Mouse (Mus musculus) liver, embryonic 12.5 days (tissue): ENCODE measurements around the gene Srp9. TPM values are rescaled to one million over a fixed set of nuclear protein-coding genes. Genes with fewer than 3 reads are reported as not detected.
A peak's percentile ranks its signal among the peaks of the same experiment; 100 is the strongest.

ENCODE experiments used
- ATAC-seq: fragments of 200-750 bp; cut with Nextera tagmentation; 2 replicates; pipeline ENCODE4 v1.8.0; 2017; ENCODE audit warnings: moderate number of reproducible peaks, mild to moderate bottlenecking, moderate library complexity
- H3K27ac ChIP-seq: fragments of 300-500 bp; sonication (generic); 2 replicates; pipeline ENCODE4 v1.5.1; 2016; ENCODE audit warnings: mild to moderate bottlenecking
- H3K27me3 ChIP-seq: fragments of 300-500 bp; sonication (generic); replicated peaks from 2 replicates; pipeline ENCODE4 v1.6.1; 2016; ENCODE audit warnings: mild to moderate bottlenecking, moderate library complexity
- H3K36me3 ChIP-seq: fragments of 300-500 bp; sonication (generic); 2 replicates; pipeline ENCODE4 v1.6.1; 2016; ENCODE audit warnings: mild to moderate bottlenecking, moderate library complexity
- H3K4me1 ChIP-seq: fragments of 300-500 bp; sonication (generic); 2 replicates; pipeline ENCODE4 v1.6.1; 2016
- H3K4me2 ChIP-seq: fragments of 300-500 bp; sonication (generic); 2 replicates; pipeline ENCODE4 v1.6.1; 2016; ENCODE audit warnings: mild to moderate bottlenecking, moderate library complexity
- H3K4me3 ChIP-seq: fragments of 300-500 bp; sonication (generic); 2 replicates; pipeline ENCODE4 v1.5.1; 2016; ENCODE audit warnings: mild to moderate bottlenecking, moderate library complexity
- H3K9ac ChIP-seq: fragments of 300-500 bp; sonication (generic); 2 replicates; pipeline ENCODE4 v1.6.1; 2016; ENCODE audit warnings: mild to moderate bottlenecking, moderate library complexity
- H3K9me3 ChIP-seq: fragments of 300-500 bp; sonication (generic); replicated peaks from 2 replicates; pipeline ENCODE4 v1.6.1; 2016; ENCODE audit warnings: mild to moderate bottlenecking, moderate library complexity
- WGBS: fragments of 180-500 bp; shearing (Covaris S2); methylation state at CpG from one replicate; pipeline ENCODE4 v1.1.7; 2016; ENCODE audit not compliant: insufficient replicate concordance; 5-methylcytosine and 5-hydroxymethylcytosine counted together
- polyA plus RNA-seq: library from polyadenylated mRNA; unstranded; fragments of >200 nt; fragmentation: Nextera tagmentation; extraction: Ambion mirVana; gene quantifications from 2 replicates; pipeline ENCODE4 v1.2.1, GENCODE M21; 2016

Srp9 gene
- polyA plus RNA-seq, 1 experiment from 2014 or later, result 112 TPM

- no peak for ATAC-seq
- Histone ChIP-seq H3K9me3 (no peaks in the 10 kb centered on the region), H3K36me3 (no peaks in the 10 kb centered on the region), H3K9ac (no peak overlapping the region), H3K4me1 (peaks cover 25% of the 10 kb centered on the region), H3K4me2 (no peak overlapping the region), H3K27me3 (0 out of 2 replicates have a peak, but pooled peaks cover 6% of the 10 kb centered on the region), H3K27ac (no peak overlapping the region), H3K4me3 (no peak overlapping the region)
- WGBS, result 65% methylated on average over 5 of the region's 5 CpGs
These were observed 32.1 kb upstream of the Srp9 start for GRCm38 (mm10) chr1:182092413-182092800.

GRCm38 (mm10) chr1:182093407-182093806 is 31.1 kb upstream of the Srp9 start:
- Histone ChIP-seq H3K9ac (no peak overlapping the region), H3K4me3 (no peak overlapping the region), H3K4me2 (no peak overlapping the region), H3K4me1 (peaks cover 19% of the 10 kb centered on the region), H3K27ac (no peak overlapping the region), H3K9me3 (no peaks in the 10 kb centered on the region), H3K27me3 (0 out of 2 replicates have a peak, but pooled peaks cover 6% of the 10 kb centered on the region), H3K36me3 (no peaks in the 10 kb centered on the region)
- no peak for ATAC-seq
- WGBS, result 74% methylated on average over 5 of the region's 5 CpGs

- Histone ChIP-seq H3K9ac (no peak overlapping the region), H3K27me3 (0 out of 2 replicates have a peak, but pooled peaks cover 6% of the 10 kb centered on the region), H3K4me3 (no peak overlapping the region), H3K36me3 (no peaks in the 10 kb centered on the region), H3K27ac (no peak overlapping the region), H3K9me3 (no peaks in the 10 kb centered on the region), H3K4me1 (peaks cover 10% of the 10 kb centered on the region), H3K4me2 (0 out of 2 replicates have a peak overlapping the region, but pooled peaks have one; percentile 18)
- WGBS, result 39% methylated on average over 15 of the region's 15 CpGs
- ATAC-seq, result no peak
These were observed 29.9 kb upstream of the Srp9 start for GRCm38 (mm10) chr1:182094473-182095136.

- peak; percentile 14; the same call in 1 of the 2 replicates for ATAC-seq
These were observed 29.2 kb upstream of the Srp9 start for GRCm38 (mm10) chr1:182095240-182095741.

GRCm38 (mm10) chr1:182096707-182097106 is 27.8 kb upstream of the Srp9 start:
- no peak for ATAC-seq
- Histone ChIP-seq H3K9ac (no peak overlapping the region), H3K4me2 (no peak overlapping the region), H3K4me3 (no peak overlapping the region), H3K27me3 (0 out of 2 replicates have a peak, but pooled peaks cover 6% of the 10 kb centered on the region), H3K36me3 (no peaks in the 10 kb centered on the region), H3K9me3 (no peaks in the 10 kb centered on the region), H3K27ac (no peak overlapping the region), H3K4me1 (peaks cover 3% of the 10 kb centered on the region; the same call in 1 of the 2 replicates)
- 66% methylated on average over 5 of the region's 5 CpGs for WGBS

More at GRCm38 (mm10) chr1:182095240-182095741, 29.2 kb upstream of the Srp9 start:
- no peak overlapping the region for H3K4me2 ChIP-seq
- H3K4me3 ChIP-seq, result no peak overlapping the region
- no peaks in the 10 kb centered on the region for H3K9me3 ChIP-seq
- H3K4me1 ChIP-seq, result peaks cover 8% of the 10 kb centered on the region
- H3K9ac ChIP-seq, result no peak overlapping the region
- no peaks in the 10 kb centered on the region for H3K36me3 ChIP-seq
- WGBS, result 25% methylated on average over 10 of the region's 10 CpGs
- 0 out of 2 replicates have a peak, but pooled peaks cover 6% of the 10 kb centered on the region for H3K27me3 ChIP-seq
- no peak overlapping the region for H3K27ac ChIP-seq

- H3K27me3 ChIP-seq, result 0 out of 2 replicates have a peak, but pooled peaks cover 6% of the 10 kb centered on the region
- ATAC-seq, result no peak
- H3K9me3 ChIP-seq, result no peaks in the 10 kb centered on the region
- no peak overlapping the region for H3K4me3 ChIP-seq
- 48% methylated on average over 5 of the region's 5 CpGs for WGBS
- H3K27ac ChIP-seq, result no peak overlapping the region
- 0 out of 2 replicates have a peak, but pooled peaks cover 7% of the 10 kb centered on the region for H3K4me1 ChIP-seq
- no peak overlapping the region for H3K9ac ChIP-seq
- H3K36me3 ChIP-seq, result no peaks in the 10 kb centered on the region
- H3K4me2 ChIP-seq, result no peak overlapping the region
These were observed 25.5 kb upstream of the Srp9 start for GRCm38 (mm10) chr1:182099062-182099461.

GRCm38 (mm10) chr1:182100403-182100802 is 24.1 kb upstream of the Srp9 start:
- Histone ChIP-seq H3K27ac (no peak overlapping the region), H3K4me3 (no peak overlapping the region), H3K4me2 (no peak overlapping the region), H3K4me1 (0 out of 2 replicates have a peak, but pooled peaks cover 4% of the 10 kb centered on the region), H3K9me3 (no peaks in the 10 kb centered on the region), H3K36me3 (no peaks in the 10 kb centered on the region), H3K9ac (no peak overlapping the region), H3K27me3 (no peaks in the 10 kb centered on the region)
- ATAC-seq, result no peak
- WGBS, result 56% methylated on average over 3 of the region's 3 CpGs

- WGBS, result 66% methylated on average over 4 of the region's 4 CpGs
- no peaks in the 10 kb centered on the region for H3K27me3 ChIP-seq
- H3K4me2 ChIP-seq, result no peak overlapping the region
- H3K4me1 ChIP-seq, result 0 out of 2 replicates have a peak, but pooled peaks cover 4% of the 10 kb centered on the region
- no peak overlapping the region for H3K9ac ChIP-seq
- no peak for ATAC-seq
- H3K36me3 ChIP-seq, result no peaks in the 10 kb centered on the region
- H3K4me3 ChIP-seq, result no peak overlapping the region
- H3K9me3 ChIP-seq, result no peaks in the 10 kb centered on the region
- no peak overlapping the region for H3K27ac ChIP-seq
These were observed 23.1 kb upstream of the Srp9 start for GRCm38 (mm10) chr1:182101468-182101867.

GRCm38 (mm10) chr1:182102706-182103105 is 21.8 kb upstream of the Srp9 start:
- no peaks in the 10 kb centered on the region for H3K9me3 ChIP-seq
- H3K9ac ChIP-seq, result no peak overlapping the region
- H3K36me3 ChIP-seq, result no peaks in the 10 kb centered on the region
- H3K27me3 ChIP-seq, result no peaks in the 10 kb centered on the region
- H3K4me2 ChIP-seq, result no peak overlapping the region
- ATAC-seq, result no peak
- H3K4me1 ChIP-seq, result 0 out of 2 replicates have a peak, but pooled peaks cover 4% of the 10 kb centered on the region
- H3K27ac ChIP-seq, result no peak overlapping the region
- no peak overlapping the region for H3K4me3 ChIP-seq

- Histone ChIP-seq H3K36me3 (no peaks in the 10 kb centered on the region), H3K9ac (no peak overlapping the region), H3K27me3 (no peaks in the 10 kb centered on the region), H3K4me3 (no peak overlapping the region), H3K4me1 (0 out of 2 replicates have a peak, but pooled peaks cover 7% of the 10 kb centered on the region), H3K4me2 (no peak overlapping the region), H3K9me3 (no peaks in the 10 kb centered on the region), H3K27ac (no peak overlapping the region)
- WGBS, result 79% methylated on average over 11 of the region's 11 CpGs
- no peak for ATAC-seq
These were observed 21.1 kb upstream of the Srp9 start for GRCm38 (mm10) chr1:182103436-182103835.

GRCm38 (mm10) chr1:182105023-182105422 is 19.5 kb upstream of the Srp9 start:
- Histone ChIP-seq H3K4me1 (0 out of 2 replicates have a peak, but pooled peaks cover 12% of the 10 kb centered on the region), H3K36me3 (no peaks in the 10 kb centered on the region), H3K27ac (no peak overlapping the region), H3K4me3 (no peak overlapping the region), H3K9ac (no peak overlapping the region), H3K27me3 (no peaks in the 10 kb centered on the region), H3K4me2 (no peak overlapping the region), H3K9me3 (no peaks in the 10 kb centered on the region)
- ATAC-seq, result no peak
- WGBS, result 48% methylated on average over 3 of the region's 3 CpGs

- H3K4me1 ChIP-seq, result 0 out of 2 replicates have a peak, but pooled peaks cover 12% of the 10 kb centered on the region
- H3K4me3 ChIP-seq, result no peak overlapping the region
- no peak for ATAC-seq
- no peaks in the 10 kb centered on the region for H3K27me3 ChIP-seq
- H3K9ac ChIP-seq, result no peak overlapping the region
- no peaks in the 10 kb centered on the region for H3K9me3 ChIP-seq
- 70% methylated on average over 9 of the region's 9 CpGs for WGBS
- H3K27ac ChIP-seq, result no peak overlapping the region
- no peak overlapping the region for H3K4me2 ChIP-seq
- no peaks in the 10 kb centered on the region for H3K36me3 ChIP-seq
These were observed 17.3 kb upstream of the Srp9 start for GRCm38 (mm10) chr1:182107251-182107650.
